Mouse (Mus musculus): Measurements from ENCODE around the gene Zfr. TPM values are rescaled to one million over a fixed set of nuclear protein-coding genes. Genes with fewer than 3 reads are reported as not detected.

Zfr gene
- 100 to 1,000 TPM; 189 to 227 TPM for polyA plus RNA-seq (2017; shearing (Covaris generic))

- ATAC-seq: peak; percentile 79
Measured at GRCm38 (mm10) chr15:12117242-12118092, at the start of gene Zfr. TSS of gene Zfr (plus strand) at chr15:12117831.

DNA sequence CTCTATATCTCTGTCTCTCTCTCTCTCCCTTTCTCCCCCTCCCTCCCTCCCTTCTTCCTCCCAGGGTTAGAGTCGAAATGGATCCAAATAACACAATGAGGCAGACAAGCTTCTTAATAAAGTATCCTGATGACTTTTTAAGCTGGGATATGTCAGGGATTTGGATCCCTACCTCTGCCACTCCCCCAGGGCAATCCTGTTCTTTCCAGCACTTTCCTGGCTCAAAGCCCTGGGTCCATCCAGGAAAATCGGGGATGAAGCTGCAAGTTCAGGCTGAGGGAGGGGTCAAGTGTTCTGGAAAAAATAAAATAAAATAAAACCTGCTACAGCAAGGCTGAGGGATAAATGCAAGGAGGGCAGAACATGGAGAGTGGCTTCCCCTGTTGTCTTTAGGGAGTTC, 49.7 kb upstream of the Zfr start:
- ATAC-seq: no peak

GRCm38 (mm10) chr15:12068395-12069218, 49.0 kb upstream of the Zfr start:
- peak; percentile 41 for ATAC-seq

DNA sequence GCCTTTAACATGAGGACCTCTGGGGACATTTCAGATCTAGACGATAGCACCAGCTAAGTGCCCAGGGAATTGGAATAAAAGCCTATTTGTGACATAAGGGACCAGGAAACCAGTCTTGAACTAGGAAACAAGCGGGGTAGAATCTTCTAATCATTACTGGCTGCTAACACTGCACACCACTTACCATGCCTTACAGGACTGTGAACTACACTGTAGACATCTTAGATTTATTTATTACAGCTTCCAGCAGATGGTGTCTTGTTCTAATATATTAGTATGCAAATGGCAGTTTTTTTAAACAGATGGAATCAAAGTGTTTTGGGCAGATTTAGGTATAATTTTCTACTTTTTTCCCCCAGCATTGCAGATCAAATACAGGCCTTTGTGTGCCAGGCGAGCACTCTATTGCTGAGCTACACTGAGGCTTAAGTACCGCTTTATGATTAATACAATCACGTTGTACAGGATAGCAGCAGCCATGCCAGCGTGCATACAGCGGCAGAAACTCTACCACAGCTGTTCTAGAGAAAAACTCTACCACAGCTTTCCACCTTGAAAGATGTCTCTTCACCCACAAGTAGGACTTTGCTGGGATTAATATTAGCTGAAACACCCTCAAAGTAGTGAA, 44.8 kb upstream of the Zfr start:
- ATAC-seq: no peak

DNA sequence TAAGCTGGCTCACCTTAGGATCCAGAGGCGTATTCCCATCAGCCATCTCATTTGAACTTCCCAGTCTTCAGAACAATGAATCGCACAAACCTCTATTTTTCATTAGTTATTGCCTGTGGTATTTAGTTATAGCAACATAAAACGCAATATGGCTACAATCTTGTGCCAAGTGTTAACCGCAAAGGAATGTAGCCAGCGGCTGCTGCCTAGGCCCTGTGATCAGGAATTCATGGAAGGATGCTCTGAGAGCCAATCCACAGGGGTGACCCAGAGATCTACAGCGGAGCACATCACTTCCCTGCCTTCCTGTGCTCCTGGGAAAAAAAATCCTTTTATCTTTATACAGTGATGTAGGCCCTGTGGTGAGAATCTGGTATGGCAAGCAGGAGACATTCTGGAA, 43.2 kb upstream of the Zfr start:
- ATAC-seq: no peak

GRCm38 (mm10) chr15:12082344-12082743, 35.3 kb upstream of the Zfr start:
- ATAC-seq: no peak

DNA sequence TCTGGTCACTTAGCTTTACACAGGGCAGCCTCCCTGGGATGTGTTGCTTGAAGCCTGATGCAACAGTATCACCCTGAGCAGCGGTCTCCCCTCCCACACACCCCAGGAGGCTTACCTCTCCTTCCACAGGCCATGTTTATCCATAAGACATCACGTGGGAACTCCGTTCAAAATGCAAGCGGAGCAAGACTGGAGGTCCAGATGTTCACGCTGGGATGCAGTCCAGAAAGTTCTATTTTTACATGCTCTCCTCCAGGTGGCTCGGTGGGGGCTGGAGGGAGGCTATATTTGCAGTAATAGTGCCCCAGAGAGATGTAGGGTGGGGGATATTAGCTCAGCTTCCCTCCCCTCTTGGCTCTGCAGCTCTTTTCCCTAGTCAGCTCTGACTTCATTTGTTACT, 33.5 kb upstream of the Zfr start:
- ATAC-seq: no peak

DNA sequence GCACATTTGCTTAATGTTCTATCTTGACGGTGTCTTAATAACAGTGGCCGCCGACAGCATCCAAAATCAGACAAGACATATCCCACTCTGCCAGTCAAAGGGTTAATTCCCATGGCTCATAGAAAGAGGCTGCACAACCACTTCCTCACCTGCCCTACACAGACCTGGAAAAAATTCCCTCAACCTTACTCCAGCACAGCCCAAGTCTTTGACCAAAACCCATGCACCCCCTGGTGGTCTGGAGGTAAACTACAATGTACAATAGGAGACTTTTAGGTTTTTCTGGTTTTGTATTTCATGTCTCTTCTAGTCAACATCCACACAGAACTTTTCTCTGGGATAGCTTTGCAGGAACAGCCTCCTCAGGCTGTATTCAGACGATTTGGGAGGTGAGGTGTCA, 32.8 kb upstream of the Zfr start:
- ATAC-seq: peak; percentile 91

- ATAC-seq: no peak
Measured at GRCm38 (mm10) chr15:12087634-12088033, 30.0 kb upstream of the Zfr start.

GRCm38 (mm10) chr15:12088091-12088490, 29.5 kb upstream of the Zfr start:
- no peak for ATAC-seq

GRCm38 (mm10) chr15:12090087-12090486, 27.5 kb upstream of the Zfr start:
- ATAC-seq: no peak

DNA sequence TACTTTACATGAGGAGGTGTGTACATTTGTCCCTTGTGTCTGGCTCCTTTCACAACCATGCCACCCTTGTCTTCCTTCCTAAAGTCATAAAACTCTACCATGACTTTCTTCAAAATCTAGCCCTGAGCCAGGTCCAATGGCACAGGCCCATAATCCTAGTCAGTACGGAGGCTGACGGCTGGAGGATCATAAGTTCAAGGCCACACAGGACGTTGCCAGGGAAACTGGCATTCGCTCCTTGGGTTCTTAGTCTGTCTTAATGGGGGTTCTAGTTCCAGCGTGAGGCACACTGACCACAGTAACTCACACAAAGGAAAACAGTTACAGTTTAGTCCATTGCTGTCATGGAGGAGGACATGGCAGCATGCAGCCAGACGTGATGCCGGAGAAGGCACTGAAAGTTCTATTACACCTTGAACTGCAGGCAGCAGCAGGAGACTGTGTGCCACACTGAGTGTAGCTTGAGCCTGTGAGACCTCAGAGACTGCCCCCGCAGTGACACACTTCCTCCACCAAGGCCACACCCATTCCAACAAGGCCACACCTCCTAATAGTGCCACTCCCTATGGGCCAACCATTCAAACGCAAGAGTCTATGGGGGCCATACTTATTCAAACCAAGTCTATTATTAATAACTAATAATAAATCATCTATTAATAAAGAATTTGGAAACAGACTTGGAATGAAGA, 26.5 kb upstream of the Zfr start:
- ATAC-seq: no peak

- peak; percentile 87 for ATAC-seq
Measured at GRCm38 (mm10) chr15:12091781-12092458, 25.7 kb upstream of the Zfr start.

DNA sequence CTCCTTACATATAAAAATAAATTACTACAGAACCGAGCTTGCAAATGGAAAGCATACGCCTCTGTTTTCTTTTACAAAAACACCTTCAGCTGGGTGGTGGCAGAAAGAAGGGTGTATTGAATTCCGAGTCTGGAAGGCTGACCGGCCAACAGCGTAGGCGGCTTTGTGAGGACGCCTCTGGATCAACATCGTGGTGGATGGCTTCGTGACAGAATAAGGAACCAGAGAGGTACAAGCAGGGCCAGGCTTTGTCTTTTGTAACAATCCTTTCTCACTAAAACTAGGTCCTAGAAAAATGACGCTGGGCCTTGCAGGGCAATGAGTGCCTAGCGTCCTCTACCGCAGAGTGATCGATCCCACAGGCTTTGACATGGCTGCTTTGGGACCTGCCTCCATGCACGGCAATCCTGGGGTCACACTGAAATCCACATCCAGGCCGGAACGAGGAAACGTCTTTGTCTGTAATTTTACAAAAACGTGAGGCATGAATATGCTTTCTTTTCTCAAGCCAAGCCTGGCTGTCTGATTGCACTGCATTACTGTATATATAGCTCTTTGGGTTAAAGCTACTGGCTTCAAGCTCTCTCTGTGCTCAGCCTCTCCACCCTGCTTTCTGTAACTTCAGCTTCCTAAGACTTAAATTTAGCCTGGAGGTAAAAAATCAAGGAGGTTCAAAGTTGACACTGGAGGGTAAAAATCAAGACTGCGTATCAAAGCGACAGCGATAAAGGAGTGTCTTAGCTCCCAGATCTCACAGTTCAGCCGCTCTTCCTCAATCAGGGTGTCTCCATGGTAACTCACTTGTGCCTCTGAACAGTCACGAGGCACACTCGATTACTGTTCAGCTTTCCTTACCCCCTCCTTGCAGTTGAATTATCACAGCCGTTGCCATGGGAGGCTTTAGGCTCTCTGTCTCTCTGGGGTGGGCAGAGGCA, 24.3 kb upstream of the Zfr start:
- no peak for ATAC-seq

DNA sequence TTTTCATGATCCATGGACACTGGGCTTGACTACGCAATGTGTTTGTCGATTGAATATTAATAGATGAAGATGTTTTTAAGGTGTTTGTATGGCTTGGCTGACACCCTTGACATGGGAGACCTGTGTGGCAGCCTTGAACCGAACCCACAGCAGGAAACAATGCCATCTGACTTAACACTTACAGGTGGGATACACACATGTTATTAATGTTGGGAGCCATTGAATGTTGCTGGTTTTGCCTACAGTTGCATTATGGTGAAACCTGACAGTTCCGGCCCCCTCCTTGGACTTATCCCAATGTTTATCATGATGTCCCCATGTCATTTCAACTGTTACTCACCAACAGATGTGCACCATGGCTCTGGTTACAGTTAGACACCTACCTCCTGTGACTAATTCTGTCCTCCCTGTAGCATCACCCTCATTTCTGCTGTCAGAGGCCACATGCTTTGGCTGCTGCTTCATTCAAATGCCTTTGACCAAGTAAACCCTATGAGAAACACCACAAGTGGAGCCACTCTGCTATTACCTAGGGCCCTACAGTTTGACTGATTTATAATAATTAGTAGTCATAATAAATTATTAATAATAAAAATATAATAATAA, 23.6 kb upstream of the Zfr start:
- ATAC-seq: no peak

DNA sequence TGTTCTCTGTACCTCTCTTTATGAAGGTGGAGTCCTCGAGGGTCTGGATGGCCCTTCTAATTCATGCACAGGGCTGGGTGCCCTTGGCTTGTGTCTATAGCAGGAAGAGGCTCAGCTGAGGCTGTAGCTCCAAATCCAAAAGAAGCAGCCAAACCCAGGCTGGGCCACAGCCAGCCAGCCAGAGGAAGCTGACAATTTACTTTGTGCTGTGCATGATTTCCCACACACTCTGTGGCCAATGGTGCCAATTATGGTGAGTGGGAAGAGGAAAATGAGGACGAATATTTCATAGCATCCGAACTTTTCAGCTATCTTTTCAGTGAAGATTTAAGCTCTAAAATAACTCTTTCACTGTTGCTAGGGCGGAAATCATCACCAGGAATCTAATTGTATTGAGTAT, 21.2 kb upstream of the Zfr start:
- ATAC-seq: no peak

- no peak for ATAC-seq
Measured at GRCm38 (mm10) chr15:12097344-12097743, 20.3 kb upstream of the Zfr start.

- ATAC-seq: no peak
Measured at GRCm38 (mm10) chr15:12100912-12101311, 16.7 kb upstream of the Zfr start.

DNA sequence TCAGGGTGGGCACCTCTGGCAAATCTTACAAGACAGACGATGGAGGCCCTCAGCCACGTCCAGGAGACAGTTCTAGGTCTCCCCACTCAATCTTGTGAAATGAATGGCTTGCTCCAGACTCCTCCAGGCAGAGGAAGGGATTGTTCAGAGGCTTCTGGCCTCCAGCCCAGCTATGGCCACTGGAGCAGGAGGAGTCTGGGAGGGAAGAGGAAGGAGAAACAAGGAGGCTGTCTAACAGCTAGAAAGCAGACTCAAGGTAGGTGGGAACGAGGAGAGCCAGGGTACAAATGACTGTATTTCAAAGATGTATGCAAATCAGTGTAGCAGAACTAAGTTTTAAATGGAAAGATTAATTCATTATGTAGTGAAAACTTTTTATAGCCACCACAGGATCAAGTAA, 13.9 kb upstream of the Zfr start:
- ATAC-seq: peak; percentile 39

DNA sequence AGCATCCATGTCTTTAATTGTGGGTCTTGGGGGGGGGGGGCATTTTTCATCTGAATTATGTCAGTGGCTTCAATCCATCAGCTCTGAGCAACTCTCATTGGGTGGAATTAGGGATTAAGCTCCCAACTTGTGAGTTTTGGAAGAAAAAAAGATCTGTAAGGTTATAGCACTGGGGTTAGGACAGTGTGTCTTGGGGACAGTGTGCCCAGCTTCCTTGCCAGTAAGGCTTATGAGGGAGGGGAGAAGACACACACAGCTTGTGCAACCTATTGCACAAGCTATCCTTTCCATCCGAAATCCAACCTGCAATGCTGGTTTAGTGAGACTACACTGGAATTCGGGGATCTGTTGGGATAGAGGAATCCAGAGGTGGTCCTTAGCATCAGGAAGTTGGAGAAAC, 12.8 kb upstream of the Zfr start:
- ATAC-seq: no peak

GRCm38 (mm10) chr15:12106430-12106829, 11.2 kb upstream of the Zfr start:
- no peak for ATAC-seq

All from CD4-positive, CD25-positive, alpha-beta regulatory T cell, adult 4 months (primary cell).